Comparison of ENCODE assay signal across 8 mouse cellular contexts in genomic region chr16:4602766-4603452, GRCm38 (mm10). TPM values are rescaled to one million over a fixed set of nuclear protein-coding genes. Genes with fewer than 3 reads are reported as not detected.
DNase-seq lines count a peak whose midpoint lies in the region; ATAC-seq and TF ChIP-seq lines count a peak whose summit lies in the region.

No protein-coding gene starts in this region.

- peak overlapping the region; percentile 44 for H3K4me2 ChIP-seq in heart, embryonic 11.5 days
- no peak overlapping the region for H3K4me2 ChIP-seq in embryonic facial prominence, embryonic 11.5 days (ENCODE audit: low read depth, low read length)

- H3K4me1 ChIP-seq in heart, embryonic 11.5 days (ENCODE audit: control insufficient read depth, insufficient read depth, low read length): peaks cover 97% of the 10 kb centered on the region
- peaks cover 22% of the 10 kb centered on the region for H3K4me1 ChIP-seq in heart, adult 2 months (ENCODE audit: control insufficient read depth, insufficient read depth, low read length)
- peaks cover 40% of the 10 kb centered on the region for H3K4me1 ChIP-seq in embryonic facial prominence, embryonic 11.5 days (ENCODE audit: control insufficient read depth, insufficient read depth, low read length)

- H3K27me3 ChIP-seq in heart, embryonic 11.5 days (ENCODE audit: control insufficient read depth, insufficient read depth, low read length): no peaks in the 10 kb centered on the region
- H3K27me3 ChIP-seq in heart, adult 2 months (ENCODE audit: control insufficient read depth, insufficient read depth, low read length): no peaks in the 10 kb centered on the region
- H3K27me3 ChIP-seq in embryonic facial prominence, embryonic 11.5 days (ENCODE audit: control insufficient read depth, insufficient read depth, low read length): no peaks in the 10 kb centered on the region

- intact Hi-C loops in heart, adult 2 months (cut with DNase I): no loop called here

- H3K79me2 ChIP-seq in heart, adult 2 months (replicated peaks; ENCODE audit: control insufficient read depth, insufficient read depth, low read length): no peaks in the 10 kb centered on the region; the same call in 1 of the 2 replicates

- H3K4me3 ChIP-seq in heart, embryonic 11.5 days (ENCODE audit: low read depth, low read length): no peak overlapping the region
- no peak overlapping the region for H3K4me3 ChIP-seq in heart, adult 2 months
- H3K4me3 ChIP-seq in embryonic facial prominence, embryonic 11.5 days (ENCODE audit: low read depth, low read length): no peak overlapping the region; the same call in 1 of the 2 replicates

- peak overlapping the region; percentile 70 for H3K9ac ChIP-seq in heart, embryonic 11.5 days (ENCODE audit: low read depth, low read length)
- no peak overlapping the region for H3K9ac ChIP-seq in heart, adult 2 months (ENCODE audit: low read depth, low read length)
- peak overlapping the region; percentile 36 for H3K9ac ChIP-seq in embryonic facial prominence, embryonic 11.5 days (replicated peaks; ENCODE audit: low read length)

- H3K36me3 ChIP-seq in heart, embryonic 11.5 days (ENCODE audit: control insufficient read depth, insufficient read depth, low read length): no peaks in the 10 kb centered on the region
- no peaks in the 10 kb centered on the region for H3K36me3 ChIP-seq in heart, adult 2 months (ENCODE audit: control insufficient read depth, insufficient read depth, low read length)
- H3K36me3 ChIP-seq in embryonic facial prominence, embryonic 11.5 days (replicated peaks; ENCODE audit: control insufficient read depth, insufficient read depth, low read depth, low read length): no peaks in the 10 kb centered on the region

- no peaks in the 10 kb centered on the region for H3K9me3 ChIP-seq in heart, embryonic 11.5 days (replicated peaks; ENCODE audit: control insufficient read depth, low read length)
- H3K9me3 ChIP-seq in embryonic facial prominence, embryonic 11.5 days (replicated peaks; ENCODE audit: control insufficient read depth, low read length): no peaks in the 10 kb centered on the region

- TF ChIP-seq CTCF in heart, adult 2 months (IDR thresholded peaks at IDR 0.05): no peak

- peak overlapping the region; percentile 63 for H3K27ac ChIP-seq in heart, embryonic 11.5 days (ENCODE audit: low read depth, low read length)
- no peak overlapping the region for H3K27ac ChIP-seq in heart, adult 2 months
- peak overlapping the region; percentile 52 for H3K27ac ChIP-seq in embryonic facial prominence, embryonic 11.5 days (replicated peaks; ENCODE audit: low read depth, low read length)

- no peak for TF ChIP-seq POLR2A in heart, adult 2 months (IDR thresholded peaks at IDR 0.05; ENCODE audit: insufficient read depth, low read depth, low read length)

- TF ChIP-seq EP300 in heart, adult 2 months (IDR thresholded peaks at IDR 0.05; ENCODE audit: insufficient read depth, low read depth, low read length): no peak

- ATAC-seq in heart, embryonic 11.5 days (replicated peaks; ENCODE audit: insufficient number of reproducible peaks, low FRiP score, low TSS enrichment): peak; percentile 33; the same call in 1 of the 2 replicates
- peak; percentile 25 for ATAC-seq in embryonic facial prominence, embryonic 11.5 days (replicated peaks; ENCODE audit: insufficient number of reproducible peaks, low FRiP score, low TSS enrichment, low read depth)
- no peak for ATAC-seq in frontal cortex, adult (ENCODE audit: low TSS enrichment)
- ATAC-seq in CD4-positive, CD25-positive, alpha-beta regulatory T cell, adult 4 months: no peak

- 29% methylated on average over 7 of the region's 7 CpGs for WGBS in heart, embryonic 11.5 days (ENCODE audit: insufficient replicate concordance)
- WGBS in heart, adult 2 months: 33% methylated on average over 7 of the region's 7 CpGs
- WGBS in embryonic facial prominence, embryonic 11.5 days: 15% methylated on average over 7 of the region's 7 CpGs

- no peak for DNase-seq in heart, adult 2 months
- peak; percentile 50 for DNase-seq in embryonic facial prominence, embryonic 11.5 days (ENCODE audit: low spot score)
- DNase-seq in kidney, adult 11 months: peak; percentile 93
- DNase-seq in lung, postnatal 4 days: peak; percentile 41 to 75
- DNase-seq in layer of hippocampus, adult 9-11 months: no peak

RNA-seq across cellular contexts. Expression of gene Glis2, which starts 8.4 kb away (rescaled TPM):
- 19.3 and 23.3 TPM in 2 replicates for polyA plus RNA-seq in heart, embryonic 11.5 days (2014; fragmentation: Nextera tagmentation; extraction: Ambion mirVana)
- total RNA-seq in heart, adult 2 months (2021): 10 to 100 TPM; 10.0 to 11.1 TPM
- 17.3 and 23.8 TPM in 2 replicates for polyA plus RNA-seq in heart, adult 2 months (2012; rRNA removed)
- 19.9 and 21.2 TPM in 2 replicates for polyA plus RNA-seq in embryonic facial prominence, embryonic 11.5 days (2014; fragmentation: Nextera tagmentation; extraction: Ambion mirVana)
- polyA plus RNA-seq in CD4-positive, CD25-positive, alpha-beta regulatory T cell, adult 4 months (2017; shearing (Covaris generic)): under 1 TPM in 1 of 2 experiments, not detected in 1; 0.73 TPM

RNA-seq across cellular contexts. Expression of gene Pam16, which starts 21.9 kb away (rescaled TPM):
- polyA plus RNA-seq in heart, embryonic 11.5 days (2014; fragmentation: Nextera tagmentation; extraction: Ambion mirVana): 119 and 134 TPM in 2 replicates
- 100 to 1,000 TPM; 119 to 165 TPM for total RNA-seq in heart, adult 2 months (2021)
- polyA plus RNA-seq in heart, adult 2 months (2012; rRNA removed): 36.3 and 39.4 TPM in 2 replicates
- polyA plus RNA-seq in embryonic facial prominence, embryonic 11.5 days (2014; fragmentation: Nextera tagmentation; extraction: Ambion mirVana): 103 and 105 TPM in 2 replicates
- polyA plus RNA-seq in CD4-positive, CD25-positive, alpha-beta regulatory T cell, adult 4 months (2017; shearing (Covaris generic)): 10 to 100 TPM; 35.7 TPM

RNA-seq across cellular contexts. Expression of gene Vasn, which starts 36.8 kb away (rescaled TPM):
- polyA plus RNA-seq in heart, embryonic 11.5 days (2014; fragmentation: Nextera tagmentation; extraction: Ambion mirVana): 9.5 and 10.6 TPM in 2 replicates
- 10 to 100 TPM in 1 of 2 experiments, 1 to 10 TPM in 1; 9.2 to 10.5 TPM for total RNA-seq in heart, adult 2 months (2021)
- 23.9 and 24.2 TPM in 2 replicates for polyA plus RNA-seq in heart, adult 2 months (2012; rRNA removed)
- 10.9 and 14.1 TPM in 2 replicates for polyA plus RNA-seq in embryonic facial prominence, embryonic 11.5 days (2014; fragmentation: Nextera tagmentation; extraction: Ambion mirVana)
- 1 to 10 TPM; 2.2 to 2.9 TPM for polyA plus RNA-seq in CD4-positive, CD25-positive, alpha-beta regulatory T cell, adult 4 months (2017; shearing (Covaris generic))

RNA-seq across cellular contexts. Expression of gene Dnaja3, which starts 36.9 kb away (rescaled TPM):
- 63.6 and 72.6 TPM in 2 replicates for polyA plus RNA-seq in heart, embryonic 11.5 days (2014; fragmentation: Nextera tagmentation; extraction: Ambion mirVana)
- total RNA-seq in heart, adult 2 months (2021): 100 to 1,000 TPM; 138 to 150 TPM
- 80.8 and 104 TPM in 2 replicates for polyA plus RNA-seq in heart, adult 2 months (2012; rRNA removed)
- polyA plus RNA-seq in embryonic facial prominence, embryonic 11.5 days (2014; fragmentation: Nextera tagmentation; extraction: Ambion mirVana): 56.9 and 58.3 TPM in 2 replicates
- 10 to 100 TPM; 24.4 to 29.0 TPM for polyA plus RNA-seq in CD4-positive, CD25-positive, alpha-beta regulatory T cell, adult 4 months (2017; shearing (Covaris generic))

RNA-seq across cellular contexts. Expression of gene Tfap4, which starts 43.3 kb away (rescaled TPM):
- 7.3 and 9.4 TPM in 2 replicates for polyA plus RNA-seq in heart, embryonic 11.5 days (2014; fragmentation: Nextera tagmentation; extraction: Ambion mirVana)
- total RNA-seq in heart, adult 2 months (2021): 1 to 10 TPM; 3.2 to 3.4 TPM
- 2.4 and 2.9 TPM in 2 replicates for polyA plus RNA-seq in heart, adult 2 months (2012; rRNA removed)
- 27.2 and 28.6 TPM in 2 replicates for polyA plus RNA-seq in embryonic facial prominence, embryonic 11.5 days (2014; fragmentation: Nextera tagmentation; extraction: Ambion mirVana)
- polyA plus RNA-seq in CD4-positive, CD25-positive, alpha-beta regulatory T cell, adult 4 months (2017; shearing (Covaris generic)): 1 to 10 TPM; 6.5 to 7.3 TPM

Comparison
In these comparisons a context has a peak if more than half of its experiments do, and no peak if none do; other contexts are left out.
1. ATAC-seq: peak in heart, embryonic 11.5 days (single experiment) and embryonic facial prominence, embryonic 11.5 days (single experiment); none in frontal cortex, adult (single experiment) and CD4-positive, CD25-positive, alpha-beta regulatory T cell, adult 4 months (single experiment).
2. DNase-seq: peak in embryonic facial prominence, embryonic 11.5 days (single experiment), kidney, adult 11 months (single experiment) and lung, postnatal 4 days (2 of 2); none in heart, adult 2 months (0 of 2) and layer of hippocampus, adult 9-11 months (single experiment).
3. RNA of gene Glis2, which starts 8.4 kb away (polyA plus RNA-seq): 19.3 to 23.3 TPM in heart, embryonic 11.5 days, 19.9 to 21.2 TPM in embryonic facial prominence, embryonic 11.5 days and 17.3 to 23.8 TPM in heart, adult 2 months; 0.73 TPM in CD4-positive, CD25-positive, alpha-beta regulatory T cell, adult 4 months; every median in the first group is over 10 times any median in the second.